Mouse (Mus musculus): ENCODE results near the gene Ppm1l.

The Ppm1l gene

GRCm38 (mm10) chr3:69340486-69340885 lies 23.8 kb downstream of the Ppm1l start:
- DNase-seq, result no peak

DNA sequence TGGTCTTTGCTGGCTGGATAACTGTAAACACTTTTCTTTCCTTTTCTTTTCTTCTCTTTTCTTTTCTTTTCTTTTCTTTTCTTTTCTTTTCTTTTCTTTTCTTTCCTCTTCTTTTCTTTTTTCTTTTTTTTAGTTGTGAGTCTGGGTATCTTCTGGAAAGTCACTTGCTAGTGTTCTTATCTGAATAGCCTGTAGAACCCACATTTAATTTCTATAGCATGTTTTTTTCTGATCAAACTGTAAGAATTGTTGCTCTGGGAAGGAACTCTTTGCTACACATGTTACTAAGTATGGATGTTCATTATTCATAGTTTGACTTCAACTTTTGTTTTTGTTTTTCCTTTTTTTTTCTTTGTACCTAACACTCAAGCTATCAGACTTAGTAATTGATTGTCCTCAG lies 24.3 kb downstream of the Ppm1l start:
- DNase-seq, result no peak

DNA sequence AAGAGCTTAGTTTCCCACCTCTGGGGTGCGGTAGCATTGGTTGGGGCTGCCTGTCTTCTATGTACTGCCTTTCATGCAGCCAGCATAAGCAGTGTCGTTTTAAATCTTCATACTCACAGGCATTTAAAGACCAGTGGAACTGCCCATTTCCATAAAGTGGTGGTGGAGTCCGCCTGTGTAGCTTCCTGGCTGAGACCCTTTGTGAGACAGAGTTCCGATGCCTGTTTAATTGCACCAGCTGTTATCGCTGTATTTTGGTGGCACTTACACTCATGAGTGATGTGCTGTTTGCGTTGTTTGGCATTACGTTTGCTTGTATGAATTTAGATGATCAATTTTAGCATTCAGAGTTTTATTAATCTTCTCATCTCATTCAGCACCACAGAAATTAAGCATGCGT lies 24.9 kb downstream of the Ppm1l start:
- no peak for DNase-seq

- DNase-seq, result no peak
Measured at GRCm38 (mm10) chr3:69342247-69342921, 25.7 kb downstream of the Ppm1l start.

DNA sequence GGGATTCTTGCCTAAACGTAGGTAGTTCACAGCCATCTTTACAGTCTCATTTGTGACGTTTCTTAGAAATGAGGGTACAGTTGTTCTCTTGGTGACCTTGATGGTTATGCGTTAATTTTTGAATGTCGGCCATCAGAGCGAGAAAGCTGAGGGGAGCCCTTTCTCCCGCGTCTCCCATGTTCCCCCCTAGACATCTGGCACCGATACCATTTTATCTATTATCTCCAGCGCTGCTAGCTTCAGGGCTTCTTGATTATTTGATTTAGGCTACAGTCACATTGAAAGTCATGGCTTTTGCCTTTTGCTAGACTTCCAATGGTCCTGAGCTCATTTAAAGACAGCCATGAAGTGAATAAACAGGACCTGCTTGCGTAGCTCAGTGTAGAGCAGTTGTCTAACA lies 26.5 kb downstream of the Ppm1l start:
- DNase-seq, result no peak

GRCm38 (mm10) chr3:69346514-69346913 lies 29.9 kb downstream of the Ppm1l start:
- no peak for DNase-seq

DNA sequence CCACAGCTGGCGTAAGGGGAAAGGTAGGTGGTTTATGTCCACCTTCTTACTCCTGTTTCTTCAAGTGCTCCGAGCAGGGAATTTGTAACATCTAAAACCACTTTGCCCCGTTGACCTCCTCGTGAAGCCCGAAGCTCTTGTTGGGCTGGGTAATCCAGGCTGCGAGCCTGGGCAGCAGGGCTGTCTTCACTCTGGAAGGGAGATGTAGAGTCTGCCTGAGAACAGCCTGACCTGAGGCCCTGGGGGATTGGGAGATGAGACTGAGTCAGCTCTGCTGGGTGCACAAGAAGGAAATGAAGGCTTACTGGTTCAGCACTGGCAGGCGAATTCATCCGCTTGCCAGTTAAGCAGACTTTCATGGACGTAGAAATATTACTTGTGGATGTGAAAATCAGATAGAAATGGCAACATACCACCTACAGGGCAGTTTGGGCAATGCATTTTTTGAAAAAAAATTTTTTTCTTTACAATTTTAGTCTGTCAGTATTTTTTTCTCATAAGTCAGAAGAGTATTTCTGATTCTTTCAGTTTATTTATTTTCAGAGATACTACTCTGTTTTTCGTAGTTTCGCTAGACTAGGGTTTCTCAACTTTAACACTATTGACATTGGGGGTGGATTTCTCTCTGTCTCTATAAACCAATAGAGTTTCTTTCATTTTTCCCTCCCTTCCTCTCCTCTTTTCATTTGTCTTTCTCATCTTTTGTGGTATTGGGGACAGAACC lies 31.7 kb downstream of the Ppm1l start:
- no peak for DNase-seq

DNA sequence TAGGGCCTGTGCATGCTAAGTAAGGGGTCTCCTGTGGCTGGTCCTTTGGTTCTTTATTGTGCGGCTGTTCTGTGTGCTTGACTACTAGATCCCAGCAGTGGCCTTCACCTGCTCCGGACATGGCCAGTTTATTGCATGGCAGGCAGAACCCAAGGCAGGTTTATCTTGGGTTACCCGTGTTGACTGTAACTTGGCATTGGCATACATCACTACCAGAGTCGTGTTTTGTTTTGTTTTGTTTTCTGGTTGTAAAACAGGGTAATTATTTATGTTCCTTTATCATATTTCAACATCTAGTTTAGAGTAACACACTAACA lies 32.2 kb downstream of the Ppm1l start:
- no peak for DNase-seq

- DNase-seq, result no peak
Measured at GRCm38 (mm10) chr3:69349973-69350372, 33.3 kb downstream of the Ppm1l start.

GRCm38 (mm10) chr3:69352194-69352593 lies 35.5 kb downstream of the Ppm1l start:
- no peak for DNase-seq

- DNase-seq, result no peak
Measured at GRCm38 (mm10) chr3:69354681-69355080, 38.0 kb downstream of the Ppm1l start.

GRCm38 (mm10) chr3:69356078-69356665 lies 39.5 kb downstream of the Ppm1l start:
- DNase-seq, result no peak

- DNase-seq, result no peak
Measured at GRCm38 (mm10) chr3:69356781-69357180, 40.1 kb downstream of the Ppm1l start.

- DNase-seq, result no peak
Measured at GRCm38 (mm10) chr3:69357897-69358619, 41.4 kb downstream of the Ppm1l start.

- no peak for DNase-seq
Measured at GRCm38 (mm10) chr3:69358620-69358964, 41.9 kb downstream of the Ppm1l start.

GRCm38 (mm10) chr3:69360263-69360895 lies 43.7 kb downstream of the Ppm1l start:
- DNase-seq, result no peak

GRCm38 (mm10) chr3:69361487-69362349 lies 45.1 kb downstream of the Ppm1l start:
- DNase-seq, result no peak

GRCm38 (mm10) chr3:69362350-69362790 lies 45.7 kb downstream of the Ppm1l start:
- no peak for DNase-seq

GRCm38 (mm10) chr3:69362906-69363305 lies 46.2 kb downstream of the Ppm1l start:
- DNase-seq, result no peak

DNA sequence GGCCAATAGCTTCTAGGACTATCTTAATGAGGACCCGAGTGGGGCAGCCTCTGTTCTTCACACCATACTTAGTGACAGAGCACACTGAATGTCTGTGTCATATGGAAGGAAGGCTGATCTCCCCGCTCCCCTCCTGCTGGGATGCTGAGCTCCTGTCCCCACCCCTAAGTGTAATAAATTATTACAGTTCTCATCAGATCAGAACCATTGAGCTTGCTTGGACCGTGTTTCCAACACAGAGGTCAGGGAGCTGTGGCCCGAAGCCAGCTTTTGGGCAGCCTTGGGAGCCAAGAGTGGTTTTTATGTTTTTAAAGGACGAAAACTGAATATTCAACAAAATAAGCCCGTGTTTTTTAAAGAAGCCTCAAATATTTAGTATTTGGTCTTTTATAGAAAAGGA lies 47.5 kb downstream of the Ppm1l start:
- no peak for DNase-seq

GRCm38 (mm10) chr3:69367916-69368315 lies 51.3 kb downstream of the Ppm1l start:
- DNase-seq, result no peak

- peak; percentile 47 to 54 for DNase-seq
Measured at GRCm38 (mm10) chr3:69372731-69373130, 56.1 kb downstream of the Ppm1l start.

Measured in B cell, adult 2 months (primary cell).